Mouse (Mus musculus) embryonic facial prominence, embryonic 13.5 days (tissue): Measurements from ENCODE around the gene A630073D07Rik. TPM values are rescaled to one million over a fixed set of nuclear protein-coding genes. Genes with fewer than 3 reads are reported as not detected.
"Not testable (repeated sequence)": the region's sequence is repeated elsewhere in the genome, so short reads cannot be mapped to it uniquely, and the experiment has no call there.

Source experiments
- ATAC-seq: fragments of 200-750 bp; cut with Nextera tagmentation; 2 replicates; pipeline ENCODE4 v1.8.0; 2017; ENCODE audit warnings: low read depth; ENCODE audit not compliant: insufficient number of reproducible peaks, insufficient read depth, low FRiP score, low TSS enrichment
- H3K27ac ChIP-seq: fragments of 300-500 bp; sonication (generic); 2 replicates; pipeline ENCODE4 v1.5.1; 2015; ENCODE audit warnings: moderate library complexity, mild to moderate bottlenecking, inconsistent platforms
- H3K27me3 ChIP-seq: fragments of 300-500 bp; sonication (generic); 2 replicates; pipeline ENCODE4 v1.6.1; 2015; ENCODE audit warnings: mild to moderate bottlenecking, inconsistent platforms
- H3K36me3 ChIP-seq: fragments of 300-500 bp; sonication (generic); 2 replicates; pipeline ENCODE4 v1.6.1; 2015; ENCODE audit warnings: mild to moderate bottlenecking, inconsistent platforms
- H3K4me1 ChIP-seq: fragments of 300-500 bp; sonication (generic); 2 replicates; pipeline ENCODE4 v1.6.1; 2015; ENCODE audit warnings: inconsistent platforms
- H3K4me2 ChIP-seq: fragments of 300-500 bp; sonication (generic); 2 replicates; pipeline ENCODE4 v1.6.1; 2015; ENCODE audit warnings: moderate library complexity, mild to moderate bottlenecking, inconsistent platforms
- H3K4me3 ChIP-seq: fragments of 300-500 bp; sonication (generic); 2 replicates; pipeline ENCODE4 v1.5.1; 2015; ENCODE audit warnings: mild to moderate bottlenecking, inconsistent platforms
- H3K9ac ChIP-seq: fragments of 300-500 bp; sonication (generic); 2 replicates; pipeline ENCODE4 v1.6.1; 2015; ENCODE audit warnings: mild to moderate bottlenecking, inconsistent platforms
- H3K9me3 ChIP-seq: fragments of 300-500 bp; sonication (generic); 2 replicates; pipeline ENCODE4 v1.6.1; 2016; ENCODE audit warnings: inconsistent platforms
- WGBS: fragments of 180-500 bp; shearing (Covaris S2); methylation state at CpG from one replicate; pipeline ENCODE4 v1.1.7; 2015; ENCODE audit warnings: mixed read lengths; 5-methylcytosine and 5-hydroxymethylcytosine counted together
- polyA plus RNA-seq: library from polyadenylated mRNA; unstranded; fragments of >200 nt; fragmentation: Nextera tagmentation; extraction: Ambion mirVana; gene quantifications from 2 replicates; pipeline ENCODE4 v1.2.1, GENCODE M21; 2015

The A630073D07Rik gene
- polyA plus RNA-seq, result not detected in 2 replicates

DNA sequence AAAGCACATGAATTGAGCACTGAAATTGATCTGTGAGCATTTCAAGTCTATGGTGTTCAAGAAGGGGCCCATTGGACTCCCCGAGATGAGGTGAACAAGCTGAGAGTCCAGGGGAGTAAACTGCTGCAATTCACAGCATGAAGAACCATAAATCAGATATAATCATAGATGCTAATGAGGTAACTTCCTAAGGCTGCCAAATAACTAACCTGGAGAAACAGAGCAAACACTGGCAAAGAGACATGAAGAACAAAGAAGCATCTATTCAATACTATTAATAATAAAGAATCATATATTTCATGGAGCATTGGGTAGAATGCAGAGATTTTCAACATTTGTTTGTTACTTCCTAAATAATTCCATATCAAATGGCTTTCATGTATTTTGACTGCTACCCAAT is at the start of gene A630073D07Rik:
TSS of gene A630073D07Rik (minus strand) at position 101 of the 400 bp plus-strand sequence.
- no peaks in the 10 kb centered on the region for H3K36me3 ChIP-seq
- no peaks in the 10 kb centered on the region for H3K27me3 ChIP-seq
- no peak within 1 kb of the TSS for H3K4me2 ChIP-seq
- H3K4me1 ChIP-seq, result no peaks in the 10 kb centered on the region
- no peak within 1 kb of the TSS for H3K27ac ChIP-seq
- no peaks in the 10 kb centered on the region for H3K9me3 ChIP-seq
- H3K9ac ChIP-seq, result no peak within 1 kb of the TSS
- 82% methylated on average over 1 of the region's 1 CpGs for WGBS
- no peak within 1 kb of the TSS for H3K4me3 ChIP-seq
- no peak for ATAC-seq

DNA sequence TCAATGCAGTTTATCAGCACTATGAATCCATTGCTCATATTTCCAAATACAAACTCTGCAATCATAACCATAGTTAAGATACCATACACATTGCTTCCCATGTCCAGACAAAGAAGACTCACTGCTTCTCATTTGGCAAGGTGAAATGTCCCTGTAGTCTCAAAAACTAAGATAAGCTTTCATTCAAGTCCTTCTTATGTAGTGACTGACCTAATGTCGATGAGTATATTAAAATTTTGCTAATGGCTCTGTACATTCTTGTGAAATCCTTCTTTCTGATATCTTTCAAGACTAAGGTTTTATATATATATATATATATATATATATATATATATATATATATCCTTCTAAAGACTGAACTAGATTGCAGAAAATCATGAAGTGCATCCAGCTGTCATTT is 49.6 kb upstream of the A630073D07Rik start, which contains the start of gene Tas2r121:
TSS of gene Tas2r121 (minus strand) at position 101 of the 400 bp plus-strand sequence.
- WGBS, result 73% methylated on average over 1 of the region's 1 CpGs
- H3K4me2 ChIP-seq, result no peak within 1 kb of the TSS

DNA sequence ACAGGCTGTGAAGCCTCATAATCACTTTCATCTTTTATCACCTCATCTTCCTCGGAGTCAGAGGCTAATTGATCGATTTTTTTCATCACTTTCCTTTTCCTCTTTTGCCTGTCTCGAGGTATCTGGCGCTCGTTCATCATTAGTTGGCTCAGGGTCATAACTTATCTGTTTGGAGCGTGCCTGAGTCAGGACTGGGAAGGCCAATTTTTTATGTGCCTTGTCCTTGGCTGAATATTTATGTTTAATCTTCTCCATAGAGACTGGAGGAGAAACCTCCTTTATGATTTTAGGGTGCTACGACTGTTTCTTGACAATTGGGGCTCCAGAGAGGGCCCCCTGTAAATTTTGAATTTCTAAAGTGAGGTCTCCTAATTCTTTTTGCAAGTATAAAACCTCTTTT is 40.3 kb upstream of the A630073D07Rik start:
- H3K4me2 ChIP-seq, H3K4me3 ChIP-seq, H3K4me1 ChIP-seq, H3K9ac ChIP-seq, H3K36me3 ChIP-seq, H3K27me3 ChIP-seq, H3K9me3 ChIP-seq, ATAC-seq, H3K27ac ChIP-seq: not testable (repeated sequence)
- 80% methylated on average over 7 of the region's 7 CpGs for WGBS

More for the DNA sequence above, 49.6 kb upstream of the A630073D07Rik start, which contains the start of gene Tas2r121:
- no peak within 1 kb of the TSS for H3K4me3 ChIP-seq
- no peaks in the 10 kb centered on the region for H3K9me3 ChIP-seq
- H3K27ac ChIP-seq, result no peak within 1 kb of the TSS
- no peaks in the 10 kb centered on the region for H3K36me3 ChIP-seq
- ATAC-seq, result no peak
- no peaks in the 10 kb centered on the region for H3K4me1 ChIP-seq
- H3K27me3 ChIP-seq, result no peaks in the 10 kb centered on the region
- no peak within 1 kb of the TSS for H3K9ac ChIP-seq

DNA sequence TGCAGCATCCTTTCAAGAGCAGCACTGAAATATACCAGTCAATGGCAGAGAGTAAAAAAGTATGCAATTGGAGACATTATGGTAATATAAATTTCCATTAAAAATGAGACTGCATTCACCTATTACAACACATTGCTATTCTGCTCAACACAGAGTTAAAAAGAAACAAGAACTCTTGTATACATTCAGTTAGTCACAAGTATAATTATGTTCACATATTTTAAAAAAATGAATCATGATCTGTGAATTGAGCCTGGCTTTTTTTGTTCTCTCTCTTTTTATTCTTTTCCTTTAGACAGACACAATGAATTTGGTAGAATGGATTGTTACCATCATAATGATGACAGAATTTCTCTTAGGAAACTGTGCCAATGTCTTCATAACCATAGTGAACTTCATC is 5.3 kb upstream of the A630073D07Rik start, which contains the start of gene Tas2r120:
TSS of gene Tas2r120 (plus strand) at position 301 of the 400 bp plus-strand sequence.
- Histone ChIP-seq H3K4me3 (no peak within 1 kb of the TSS), H3K9me3 (no peaks in the 10 kb centered on the region), H3K4me2 (no peak within 1 kb of the TSS), H3K9ac (no peak within 1 kb of the TSS), H3K4me1 (no peaks in the 10 kb centered on the region), H3K36me3 (no peaks in the 10 kb centered on the region), H3K27me3 (no peaks in the 10 kb centered on the region), H3K27ac (no peak within 1 kb of the TSS)
- no peak for ATAC-seq

DNA sequence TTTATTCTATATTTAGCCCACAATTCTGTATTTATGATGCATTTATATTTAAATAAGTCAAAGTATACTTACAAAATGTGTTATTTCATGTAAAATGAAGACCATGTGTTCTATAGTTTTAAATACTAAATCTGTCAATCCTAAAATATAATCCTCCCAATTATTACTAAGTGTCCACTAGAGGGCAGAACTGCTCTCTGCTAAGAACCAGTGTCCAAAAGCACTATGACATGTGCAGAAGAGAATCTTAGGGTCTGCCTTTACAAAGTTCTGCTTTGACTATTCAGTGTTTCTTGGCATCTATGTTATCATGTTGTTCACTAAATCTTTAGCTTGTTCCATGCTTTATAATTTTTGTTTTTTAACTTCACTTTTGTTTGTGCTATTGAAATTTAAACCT is 1.9 kb downstream of the A630073D07Rik start:
- H3K36me3 ChIP-seq, result no peaks in the 10 kb centered on the region
- 0 out of 2 replicates have a peak, but pooled peaks cover 3% of the 10 kb centered on the region for H3K9me3 ChIP-seq
- no peak overlapping the region for H3K27ac ChIP-seq
- H3K27me3 ChIP-seq, result no peaks in the 10 kb centered on the region
- H3K4me3 ChIP-seq, result no peak overlapping the region
- ATAC-seq, result no peak
- H3K9ac ChIP-seq, result no peak overlapping the region
- H3K4me2 ChIP-seq, result no peak overlapping the region
- no peaks in the 10 kb centered on the region for H3K4me1 ChIP-seq

DNA sequence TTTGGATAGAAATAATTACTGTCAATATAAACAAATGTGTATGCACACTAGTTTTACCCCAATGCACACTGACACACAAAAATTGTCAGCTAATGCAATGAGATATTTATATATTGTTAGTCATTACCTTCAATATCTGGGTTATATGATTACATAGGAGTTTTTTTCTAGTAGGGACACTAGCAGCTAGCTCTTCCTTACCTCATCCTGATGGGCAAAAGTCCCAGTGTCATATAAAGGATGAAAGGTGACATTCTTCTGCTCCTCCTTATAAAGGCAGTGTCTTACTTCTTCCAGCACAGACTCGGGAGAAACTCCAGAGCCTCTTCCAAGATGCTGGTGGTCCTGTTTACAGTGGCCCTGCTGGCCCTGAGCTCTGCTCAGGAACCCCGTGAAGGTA is 55.7 kb downstream of the A630073D07Rik start, which contains the start of gene Prp2:
TSS of gene Prp2 (plus strand) at position 301 of the 400 bp plus-strand sequence.
- not testable (repeated sequence) for H3K4me2 ChIP-seq, H3K27ac ChIP-seq, ATAC-seq, H3K4me1 ChIP-seq, H3K9me3 ChIP-seq, H3K36me3 ChIP-seq, H3K27me3 ChIP-seq, H3K9ac ChIP-seq, H3K4me3 ChIP-seq
- WGBS, result 62% methylated on average over 2 of the region's 2 CpGs

Other genes starting within 250 kb of the A630073D07Rik start
- not detected in 2 replicates for gene Prh1, start 81.7 kb downstream of the A630073D07Rik start, polyA plus RNA-seq
- not detected in 2 replicates for gene Prp2, start 55.6 kb downstream of the A630073D07Rik start, polyA plus RNA-seq
- gene Tas2r120, start 5.4 kb upstream of the A630073D07Rik start, polyA plus RNA-seq, result not detected in 2 replicates
- gene Tas2r121, start 49.5 kb upstream of the A630073D07Rik start, polyA plus RNA-seq, result not detected in 2 replicates
- gene Tas2r122, start 60.4 kb upstream of the A630073D07Rik start, polyA plus RNA-seq, result not detected in 2 replicates
- gene Tas2r115, start 86.5 kb upstream of the A630073D07Rik start, polyA plus RNA-seq, result not detected in 2 replicates
- not detected in 2 replicates for gene Tas2r124, start 103.2 kb upstream of the A630073D07Rik start, polyA plus RNA-seq
- gene Tas2r102, start 110.6 kb upstream of the A630073D07Rik start, polyA plus RNA-seq, result not detected in 2 replicates
- gene Tas2r136, start 126.6 kb upstream of the A630073D07Rik start, polyA plus RNA-seq, result not detected in 2 replicates
- gene Tas2r117, start 151.3 kb upstream of the A630073D07Rik start, polyA plus RNA-seq, result not detected in 2 replicates
- gene Tas2r123, start 195.6 kb upstream of the A630073D07Rik start, polyA plus RNA-seq, result not detected in 2 replicates
- gene Tas2r116, start 203.9 kb upstream of the A630073D07Rik start, polyA plus RNA-seq, result not detected in 2 replicates
- gene Tas2r110, start 216.5 kb upstream of the A630073D07Rik start, polyA plus RNA-seq, result not detected in 2 replicates
- not detected in 2 replicates for gene Tas2r113, start 241.5 kb upstream of the A630073D07Rik start, polyA plus RNA-seq